Mouse (Mus musculus) CH12.LX (cell line): ENCODE results near the gene Lrrc9. TPM values are rescaled to one million over a fixed set of nuclear protein-coding genes. Genes with fewer than 3 reads are reported as not detected.

Experiments
- DNase-seq: peaks from one replicate; pipeline ENCODE4 v3.0.0-alpha.2; 2013; ENCODE audit errors: extremely low read depth
- H3K27ac ChIP-seq: 2 replicates; pipeline ENCODE4 v1.5.1; 2012; ENCODE audit warnings: low read depth, mild to moderate bottlenecking, control low read depth, moderate library complexity; ENCODE audit not compliant: insufficient read depth
- H3K27me3 ChIP-seq: replicated peaks from 2 replicates; pipeline ENCODE3; 2012; ENCODE audit warnings: inconsistent platforms
- H3K36me3 ChIP-seq, 2 experiments: replicated peaks in 1 of 2; 2 replicates each; pipeline versions ENCODE3 to v1.6.1; 2012; ENCODE audit warnings: inconsistent platforms in 1 of 2, low read length in 1 of 2, mild to moderate bottlenecking in 1 of 2, mixed read lengths in 1 of 2, moderate library complexity in 1 of 2; ENCODE audit not compliant: control insufficient read depth in 1 of 2, insufficient read depth in 1 of 2
- H3K4me1 ChIP-seq, 2 experiments: 2 replicates each; pipeline ENCODE4 v1.6.1; 2012; ENCODE audit warnings: inconsistent platforms in 1 of 2, moderate library complexity in 1 of 2; ENCODE audit not compliant: insufficient read depth in 2 of 2, control insufficient read depth in 1 of 2
- H3K4me2 ChIP-seq: 2 replicates; pipeline ENCODE4 v1.6.1; 2012; ENCODE audit warnings: low read depth, mild to moderate bottlenecking, control low read depth; ENCODE audit not compliant: poor library complexity, insufficient read depth, severe bottlenecking
- H3K4me3 ChIP-seq, 3 experiments: fragments of 150-350 bp in 1 of 3; sonication (generic) in 1 of 3; replicated peaks in 1 of 3; 2 replicates each; pipeline versions ENCODE3 to v1.5.1; 2011 to 2012; ENCODE audit warnings: low read depth in 2 of 3, low read length in 2 of 3, mild to moderate bottlenecking in 2 of 3, moderate library complexity in 2 of 3, control low read depth in 1 of 3, improper control_type of control experiment in 1 of 3, inconsistent platforms in 1 of 3, mixed read lengths in 1 of 3; ENCODE audit not compliant: poor library complexity in 1 of 3
- H3K79me2 ChIP-seq: replicated peaks from 2 replicates; pipeline ENCODE4 v1.6.1; 2012; ENCODE audit warnings: mild to moderate bottlenecking, moderate library complexity; ENCODE audit not compliant: control insufficient read depth, poor library complexity, insufficient read depth, severe bottlenecking; ENCODE audit errors: extremely low read depth
- H3K9ac ChIP-seq: 2 replicates; pipeline ENCODE4 v1.6.1; 2012; ENCODE audit warnings: low read depth, mild to moderate bottlenecking, control low read depth, moderate library complexity; ENCODE audit not compliant: insufficient read depth
- H3K9me3 ChIP-seq: replicated peaks from 2 replicates; pipeline ENCODE3; 2012; ENCODE audit warnings: low read length, inconsistent platforms, mixed read lengths
- BHLHE40 ChIP-seq: IDR thresholded peaks from 2 replicates; pipeline ENCODE4 v1.6.1; 2011; ENCODE audit warnings: mild to moderate bottlenecking, low read depth, low read length, improper control_type of control experiment
- CHD1 ChIP-seq: IDR thresholded peaks from 2 replicates; pipeline ENCODE4 v1.6.1; 2012; ENCODE audit warnings: low read depth, low read length, improper control_type of control experiment, inconsistent platforms
- CHD2 ChIP-seq: IDR thresholded peaks from 2 replicates; pipeline ENCODE4 v1.6.1; 2011; ENCODE audit warnings: low read length, improper control_type of control experiment
- ELF1 ChIP-seq: IDR thresholded peaks from 2 replicates; pipeline ENCODE4 v1.6.1; 2014; ENCODE audit warnings: low read depth, mild to moderate bottlenecking, inconsistent platforms, low read length, improper control_type of control experiment
- JUN ChIP-seq: IDR thresholded peaks from 2 replicates; pipeline ENCODE4 v1.6.1; 2011; ENCODE audit warnings: low read depth, mild to moderate bottlenecking, low read length, improper control_type of control experiment, moderate library complexity; ENCODE audit not compliant: insufficient read depth
- JUND ChIP-seq: conservative IDR thresholded peaks from 2 replicates; pipeline ENCODE4 v1.6.1; 2011; ENCODE audit warnings: low read depth, low read length, improper control_type of control experiment
- KAT2A ChIP-seq: IDR thresholded peaks from 2 replicates; pipeline ENCODE4 v1.6.1; 2012; ENCODE audit warnings: low read length, improper control_type of control experiment, inconsistent platforms; ENCODE audit not compliant: insufficient replicate concordance
- MAFK ChIP-seq: IDR thresholded peaks from 2 replicates; pipeline ENCODE4 v1.6.1; 2011; ENCODE audit warnings: low read length, improper control_type of control experiment; ENCODE audit not compliant: insufficient replicate concordance
- MAX ChIP-seq: IDR thresholded peaks from 2 replicates; pipeline ENCODE4 v1.6.1; 2011; ENCODE audit warnings: low read length, improper control_type of control experiment
- NRF1 ChIP-seq: IDR thresholded peaks from 2 replicates; pipeline ENCODE4 v1.6.1; 2014; ENCODE audit warnings: low read depth, mild to moderate bottlenecking, inconsistent platforms, low read length, improper control_type of control experiment, moderate library complexity
- POLR2A ChIP-seq: IDR thresholded peaks from 2 replicates; pipeline ENCODE4 v1.6.1; 2011; ENCODE audit warnings: low read depth, mild to moderate bottlenecking, improper control_type of control experiment, low read length
- SMC3 ChIP-seq: IDR thresholded peaks from 2 replicates; pipeline ENCODE4 v1.6.1; 2011; ENCODE audit warnings: low read depth, low read length, improper control_type of control experiment
- UBTF ChIP-seq: IDR thresholded peaks from 2 replicates; pipeline ENCODE4 v1.6.1; 2012; ENCODE audit warnings: low read depth, mild to moderate bottlenecking, inconsistent platforms, low read length, improper control_type of control experiment, moderate library complexity
- ZMIZ1 ChIP-seq: IDR thresholded peaks from 2 replicates; pipeline ENCODE4 v1.6.1; 2012; ENCODE audit warnings: low read depth, mild to moderate bottlenecking, inconsistent platforms, low read length, improper control_type of control experiment
- dilution Hi-C: fragments of 300-500 bp; cut with MboI; formaldehyde crosslinking; loops from 2 replicates; pipeline ENCODE4 v1.14.3; 2020; ENCODE audit warnings: low sequenced_read_pairs; ENCODE audit not compliant: extremely low pct_unique_long_range_greater_than_20kb, extremely low pct_ligation_motif_present
- in situ Hi-C: fragments of 300-500 bp; cut with MboI; formaldehyde crosslinking; loops from 3 replicates; pipeline ENCODE4 v1.14.3; 2019; ENCODE audit warnings: low sequenced_read_pairs, low pct_ligation_motif_present, low pct_unique_long_range_greater_than_20kb, mixed read lengths
- polyA plus RNA-seq: library from polyadenylated mRNA; unstranded; fragments of >175 nt; gene quantifications from 2 replicates; pipeline ENCODE4 v1.2.1, GENCODE M21; 2012; ENCODE audit warnings: low read depth; ENCODE audit not compliant: insufficient read length
- total RNA-seq, 2 experiments: library from RNA; depleted of rRNA; stranded (reverse); fragments of 300-350 nt in 1 of 2; fragments of >200 nt in 1 of 2; gene quantifications; 2 replicates each; pipeline ENCODE4 v1.2.3; 2012 to 2014

Lrrc9 gene
- total and polyA plus RNA-seq, 3 experiments = not detected

GRCm38 (mm10) chr12:72467789-72468188, 26.1 kb downstream of the Lrrc9 start:
- in situ Hi-C loops (loop anchor here (10.0 kb wide), 1 partner anchor 227 kb away; no protein-coding TSS in a partner anchor), dilution Hi-C loops (no loop called here)
- Histone ChIP-seq H3K27ac (no peak overlapping the region), H3K79me2 (no peaks in the 10 kb centered on the region), H3K4me3 (no peak overlapping the region), H3K36me3 (no peaks in the 10 kb centered on the region), H3K4me1 (peaks cover 0 to 3% of the 10 kb centered on the region in 2 experiments; a peak in 1 of 4 replicates), H3K9ac (no peak overlapping the region), H3K4me2 (no peak overlapping the region), H3K27me3 (no peaks in the 10 kb centered on the region), H3K9me3 (no peaks in the 10 kb centered on the region)
- no peak for DNase-seq
- no peak for TF ChIP-seq CHD2
- TF ChIP-seq KAT2A = no peak
- TF ChIP-seq NRF1 = no peak
- TF ChIP-seq POLR2A = no peak
- TF ChIP-seq CHD1 = no peak
- TF ChIP-seq ELF1 = no peak

GRCm38 (mm10) chr12:72476773-72477450, 35.2 kb downstream of the Lrrc9 start:
- Histone ChIP-seq H3K79me2 (no peaks in the 10 kb centered on the region), H3K27me3 (no peaks in the 10 kb centered on the region), H3K27ac (no peak overlapping the region), H3K9ac (no peak overlapping the region), H3K9me3 (no peaks in the 10 kb centered on the region), H3K36me3 (no peaks in the 10 kb centered on the region), H3K4me3 (no peak overlapping the region), H3K4me2 (no peak overlapping the region), H3K4me1 (no peaks in the 10 kb centered on the region)
- no peak for TF ChIP-seq JUN
- no peak for TF ChIP-seq BHLHE40
- TF ChIP-seq MAX = no peak
- no peak for TF ChIP-seq ZMIZ1
- TF ChIP-seq UBTF = no peak
- TF ChIP-seq NRF1 = no peak
- TF ChIP-seq JUND = no peak
- dilution Hi-C loops = no loop called here
- in situ Hi-C loops = no loop called here
- DNase-seq = no peak

GRCm38 (mm10) chr12:72482226-72482625, 40.6 kb downstream of the Lrrc9 start:
- no peak for DNase-seq
- no peaks in the 10 kb centered on the region for H3K9me3 ChIP-seq
- H3K36me3 ChIP-seq = no peaks in the 10 kb centered on the region
- no peak overlapping the region for H3K4me2 ChIP-seq
- H3K4me1 ChIP-seq = no peaks in the 10 kb centered on the region
- H3K4me3 ChIP-seq = no peak overlapping the region
- H3K79me2 ChIP-seq = no peaks in the 10 kb centered on the region
- in situ Hi-C loops = no loop called here
- no peak overlapping the region for H3K27ac ChIP-seq
- no peak for TF ChIP-seq MAFK
- TF ChIP-seq SMC3 = no peak
- no peak overlapping the region for H3K9ac ChIP-seq
- dilution Hi-C loops = no loop called here
- H3K27me3 ChIP-seq = no peaks in the 10 kb centered on the region
